Mouse (Mus musculus) C2C12 (cell line): ENCODE measurements around the gene Hap1.

Source experiments
- CEBPB ChIP-seq: IDR thresholded peaks from one replicate; pipeline ENCODE4 v1.6.1; 2011; ENCODE audit warnings: low read depth, mild to moderate bottlenecking, control low read depth, moderate library complexity
- CTCF ChIP-seq: IDR thresholded peaks from one replicate; pipeline ENCODE4 v1.5.1; 2011; ENCODE audit not compliant: control insufficient read depth, insufficient read depth, insufficient read length
- MAX ChIP-seq: IDR thresholded peaks from one replicate; pipeline ENCODE4 v1.6.1; 2011; ENCODE audit warnings: mild to moderate bottlenecking, control low read depth
- USF1 ChIP-seq: IDR thresholded peaks from one replicate; pipeline ENCODE4 v1.6.1; 2011; ENCODE audit warnings: low read depth, mild to moderate bottlenecking, control low read depth, moderate library complexity

DNA sequence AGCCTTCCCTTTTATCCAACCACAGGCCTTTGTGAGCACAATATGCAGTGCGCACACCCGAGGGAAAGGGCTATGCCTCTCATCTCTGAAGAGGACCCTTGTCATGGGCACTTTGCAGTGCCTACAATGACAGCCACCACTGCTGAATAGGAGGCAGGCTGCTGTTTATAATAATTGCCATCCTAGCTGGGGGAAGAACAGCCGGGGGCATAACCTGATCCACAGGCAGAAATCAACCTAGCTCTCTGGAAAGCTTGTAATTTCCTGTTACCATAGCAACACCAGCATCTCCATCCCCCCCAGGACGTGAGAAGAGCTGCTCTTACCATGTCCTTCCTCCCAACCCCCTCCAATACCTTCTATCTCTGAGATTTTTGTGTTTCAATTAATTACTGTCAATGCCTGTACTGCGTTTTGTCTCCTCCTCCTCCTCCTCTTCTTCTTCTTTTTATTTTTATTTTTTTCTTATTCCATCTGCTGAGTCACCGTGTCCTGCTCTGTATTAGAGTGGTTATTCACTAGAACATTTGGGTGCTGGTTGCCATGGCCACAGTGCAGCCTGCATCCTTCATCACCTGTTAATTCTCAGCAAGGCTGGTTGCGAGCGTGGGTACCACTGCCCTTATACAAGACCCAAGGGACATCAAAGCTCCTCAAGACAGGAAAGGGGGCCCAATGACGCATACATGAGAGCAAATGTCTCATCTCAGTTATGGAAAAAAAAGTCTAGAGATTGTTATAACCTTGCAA is 23.0 kb downstream of the Hap1 start:
- TF ChIP-seq CTCF (no peak), MAX (no peak), USF1 (no peak), CEBPB (no peak)
